Mouse (Mus musculus) limb, embryonic 11.5 days (tissue): ENCODE results near the gene Sgk2. TPM values are rescaled to one million over a fixed set of nuclear protein-coding genes. Genes with fewer than 3 reads are reported as not detected.
"Not testable (repeated sequence)": the region's sequence is repeated elsewhere in the genome, so short reads cannot be mapped to it uniquely, and the experiment has no call there.

Source experiments
- ATAC-seq: fragments of 200-750 bp; cut with Nextera tagmentation; 2 replicates; pipeline ENCODE4 v1.8.0; 2017; ENCODE audit warnings: low read depth; ENCODE audit not compliant: insufficient number of reproducible peaks, low FRiP score, low TSS enrichment
- DNase-seq: peaks from one replicate; pipeline ENCODE4 v3.0.0-alpha.2; 2015; ENCODE audit warnings: low spot score
- H3K27ac ChIP-seq: fragments of 300-500 bp; sonication (generic); replicated peaks from 2 replicates; pipeline ENCODE4 v1.5.1; 2014; ENCODE audit warnings: low read depth, mild to moderate bottlenecking, low read length
- H3K27me3 ChIP-seq: fragments of 300-500 bp; sonication (generic); 2 replicates; pipeline ENCODE4 v1.6.1; 2014; ENCODE audit warnings: mild to moderate bottlenecking, low read length, mixed read lengths; ENCODE audit not compliant: control insufficient read depth, insufficient read depth
- H3K36me3 ChIP-seq: fragments of 300-500 bp; sonication (generic); 2 replicates; pipeline ENCODE4 v1.6.1; 2014; ENCODE audit warnings: mild to moderate bottlenecking, low read length, moderate library complexity, mixed read lengths; ENCODE audit not compliant: control insufficient read depth, insufficient read depth
- H3K4me1 ChIP-seq: fragments of 300-500 bp; sonication (generic); 2 replicates; pipeline ENCODE4 v1.6.1; 2014; ENCODE audit warnings: low read length, mixed read lengths; ENCODE audit not compliant: control insufficient read depth, insufficient read depth
- H3K4me2 ChIP-seq: fragments of 300-500 bp; sonication (generic); 2 replicates; pipeline ENCODE4 v1.6.1; 2014; ENCODE audit warnings: low read depth, mild to moderate bottlenecking, moderate library complexity; ENCODE audit not compliant: severe bottlenecking
- H3K4me3 ChIP-seq: fragments of 300-500 bp; sonication (generic); 2 replicates; pipeline ENCODE4 v1.5.1; 2014; ENCODE audit warnings: low read depth, low read length
- H3K9ac ChIP-seq: fragments of 300-500 bp; sonication (generic); 2 replicates; pipeline ENCODE4 v1.6.1; 2014; ENCODE audit warnings: mild to moderate bottlenecking, low read length
- H3K9me3 ChIP-seq: fragments of 300-500 bp; sonication (generic); 2 replicates; pipeline ENCODE4 v1.6.1; 2016; ENCODE audit warnings: low read length; ENCODE audit not compliant: control insufficient read depth
- WGBS: fragments of 180-500 bp; shearing (Covaris S2); extraction: QIAGEN DNeasy Blood & Tissue Kit; methylation state at CpG from one replicate; pipeline ENCODE4 v1.1.7; 2014; 5-methylcytosine and 5-hydroxymethylcytosine counted together
- polyA plus RNA-seq: library from polyadenylated mRNA; unstranded; fragments of >200 nt; fragmentation: Nextera tagmentation; extraction: Ambion mirVana; gene quantifications from 2 replicates; pipeline ENCODE4 v1.2.1, GENCODE M21; 2014

Gene Sgk2
- polyA plus RNA-seq, 1 experiment from 2014 or later = not detected

DNA sequence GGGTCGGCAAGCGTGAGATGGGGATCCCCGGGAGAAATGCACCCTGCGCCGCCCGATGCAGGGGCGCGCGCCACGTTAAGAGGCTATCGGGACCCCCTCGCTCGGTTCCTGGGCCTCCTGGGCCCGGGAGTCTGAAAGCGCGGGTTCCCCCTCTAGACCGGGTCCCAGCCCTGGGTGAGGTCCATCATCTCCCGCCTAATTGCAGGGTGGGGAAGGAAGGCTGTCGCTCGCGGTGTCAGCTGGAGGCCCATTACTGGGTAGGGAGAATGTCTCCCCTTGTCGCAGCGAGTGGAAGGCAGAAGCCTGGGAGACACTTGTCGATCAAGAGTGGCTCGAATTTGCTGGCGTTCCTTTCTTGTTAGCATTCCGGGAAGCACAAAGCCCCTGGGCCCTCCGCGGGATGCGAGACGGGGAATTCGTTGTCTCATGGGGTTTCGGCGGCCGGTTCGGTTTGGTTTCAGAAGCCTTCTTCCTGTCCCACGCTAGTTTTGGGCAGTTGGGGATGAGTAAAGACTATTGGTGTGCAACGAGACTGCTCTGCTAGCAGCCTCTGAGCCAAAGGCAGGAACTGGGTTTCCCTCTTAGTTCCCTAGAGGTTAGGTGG lies 67.9 kb downstream of the Sgk2 start:
- Histone ChIP-seq H3K9ac (peak overlapping the region; percentile 72), H3K27ac (peak overlapping the region; percentile 61; the same call in 1 of the 2 replicates), H3K36me3 (no peaks in the 10 kb centered on the region), H3K4me1 (peaks cover 8% of the 10 kb centered on the region), H3K27me3 (no peaks in the 10 kb centered on the region), H3K9me3 (no peaks in the 10 kb centered on the region), H3K4me3 (peak overlapping the region; percentile 79), H3K4me2 (peak overlapping the region; percentile 91)
- WGBS = 0% methylated on average over 35 of the region's 38 CpGs
- ATAC-seq (peak; percentile 46; the same call in 1 of the 2 replicates), DNase-seq (peak; percentile 63)

DNA sequence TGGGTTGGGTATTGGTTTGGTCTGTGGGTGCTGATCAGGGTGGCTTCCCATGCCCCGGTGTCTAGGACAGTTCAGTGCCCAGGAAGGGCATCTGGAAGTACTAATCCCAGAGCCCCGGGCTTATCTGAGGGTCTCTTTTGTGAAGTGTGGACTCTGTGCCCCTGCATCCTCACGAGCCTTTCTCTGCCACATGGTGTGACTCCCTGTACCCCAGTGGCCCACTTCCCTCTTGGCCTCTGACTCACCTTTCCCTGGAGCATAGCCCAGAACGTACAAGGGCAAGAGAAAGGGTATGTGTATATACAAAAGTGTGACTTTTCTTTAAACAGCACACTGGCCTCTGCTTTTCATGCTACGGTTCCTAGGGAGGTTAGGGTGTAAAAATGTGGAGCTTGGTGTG lies 68.6 kb downstream of the Sgk2 start:
- Histone ChIP-seq H3K36me3 (no peaks in the 10 kb centered on the region), H3K4me3 (peak overlapping the region; percentile 79), H3K27ac (no peak overlapping the region), H3K4me2 (peak overlapping the region; percentile 91), H3K27me3 (no peaks in the 10 kb centered on the region), H3K4me1 (peaks cover 8% of the 10 kb centered on the region), H3K9ac (peak overlapping the region; percentile 72), H3K9me3 (no peaks in the 10 kb centered on the region)
- WGBS = 39% methylated on average over 5 of the region's 5 CpGs
- DNase-seq = peak; percentile 28
- no peak for ATAC-seq

DNA sequence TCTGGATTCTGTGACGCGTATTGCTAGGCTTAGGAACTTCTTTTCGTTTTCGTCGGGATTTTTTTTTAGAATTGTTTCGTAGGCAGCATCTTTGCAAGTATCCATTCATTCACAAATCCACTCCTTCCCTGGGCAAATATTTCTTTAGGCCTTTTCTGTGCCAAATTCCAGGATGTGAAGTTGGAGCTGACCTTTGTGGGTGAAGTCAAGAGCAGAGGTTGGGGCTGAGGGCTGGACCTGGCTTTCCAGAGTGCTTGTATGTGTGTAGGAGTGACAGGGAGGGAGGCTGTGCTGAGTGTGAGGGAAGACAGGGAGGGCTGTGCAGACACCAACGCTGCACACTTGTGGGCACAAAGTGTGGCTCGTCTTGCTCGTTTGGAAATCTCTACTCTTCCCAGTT lies 69.5 kb downstream of the Sgk2 start:
- H3K36me3 ChIP-seq = no peaks in the 10 kb centered on the region
- H3K27ac ChIP-seq = no peak overlapping the region
- no peaks in the 10 kb centered on the region for H3K27me3 ChIP-seq
- 95% methylated on average over 9 of the region's 9 CpGs for WGBS
- no peak overlapping the region for H3K4me3 ChIP-seq
- no peak overlapping the region for H3K9ac ChIP-seq
- no peak overlapping the region for H3K4me2 ChIP-seq
- H3K4me1 ChIP-seq = peaks cover 8% of the 10 kb centered on the region
- no peaks in the 10 kb centered on the region for H3K9me3 ChIP-seq
- ATAC-seq (no peak), DNase-seq (no peak)

DNA sequence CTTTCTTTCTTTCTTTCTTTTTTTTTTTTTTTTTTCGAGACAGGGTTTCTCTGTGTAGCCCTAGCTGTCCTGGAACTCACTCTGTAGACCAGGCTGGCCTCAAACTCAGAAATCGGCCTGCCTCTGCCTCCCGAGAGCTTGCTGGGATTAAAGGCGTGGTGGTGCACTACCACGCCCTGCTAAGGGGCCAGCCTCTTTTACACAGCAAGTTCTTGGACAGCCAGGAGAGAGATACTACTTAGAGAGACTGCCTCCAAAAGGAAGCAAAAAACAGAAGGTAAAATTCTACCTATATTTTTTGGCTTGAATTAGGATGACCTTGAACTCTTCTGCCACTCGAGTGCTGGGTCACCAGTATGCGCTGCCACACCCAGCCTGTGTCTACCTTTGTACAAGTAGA lies 71.9 kb downstream of the Sgk2 start:
- DNase-seq, H3K27ac ChIP-seq, H3K4me2 ChIP-seq, H3K9me3 ChIP-seq, H3K36me3 ChIP-seq, H3K9ac ChIP-seq, ATAC-seq, H3K27me3 ChIP-seq, H3K4me3 ChIP-seq, H3K4me1 ChIP-seq: not testable (repeated sequence)
- WGBS = 89% methylated on average over 6 of the region's 7 CpGs

DNA sequence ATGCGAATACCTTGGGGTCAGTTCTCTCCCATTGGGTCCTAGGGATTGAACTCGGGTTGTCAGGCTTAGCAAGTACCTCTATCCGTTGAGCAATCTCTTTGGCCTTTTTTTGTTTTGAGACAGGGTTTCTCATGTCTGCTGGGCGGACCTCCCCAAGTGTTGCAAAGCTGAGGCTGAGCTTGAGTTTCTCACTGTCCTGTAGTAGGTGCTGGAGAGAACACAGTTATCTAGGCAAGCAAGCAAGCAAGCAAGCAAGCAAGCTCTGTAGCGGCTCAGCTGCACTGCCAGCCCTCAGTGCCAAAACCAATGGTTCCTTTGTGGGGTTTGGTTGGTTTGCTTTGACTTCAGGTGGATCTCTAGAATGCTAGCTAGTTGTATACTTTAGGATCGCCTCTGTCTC lies 73.5 kb downstream of the Sgk2 start:
- peaks cover 9% of the 10 kb centered on the region for H3K36me3 ChIP-seq
- H3K4me3 ChIP-seq = no peak overlapping the region
- no peak overlapping the region for H3K27ac ChIP-seq
- no peaks in the 10 kb centered on the region for H3K9me3 ChIP-seq
- H3K4me2 ChIP-seq = no peak overlapping the region
- H3K27me3 ChIP-seq = no peaks in the 10 kb centered on the region
- H3K4me1 ChIP-seq = peaks cover 4% of the 10 kb centered on the region
- ATAC-seq (no peak), DNase-seq (no peak)
- 83% methylated on average over 6 of the region's 6 CpGs for WGBS
- H3K9ac ChIP-seq = no peak overlapping the region

DNA sequence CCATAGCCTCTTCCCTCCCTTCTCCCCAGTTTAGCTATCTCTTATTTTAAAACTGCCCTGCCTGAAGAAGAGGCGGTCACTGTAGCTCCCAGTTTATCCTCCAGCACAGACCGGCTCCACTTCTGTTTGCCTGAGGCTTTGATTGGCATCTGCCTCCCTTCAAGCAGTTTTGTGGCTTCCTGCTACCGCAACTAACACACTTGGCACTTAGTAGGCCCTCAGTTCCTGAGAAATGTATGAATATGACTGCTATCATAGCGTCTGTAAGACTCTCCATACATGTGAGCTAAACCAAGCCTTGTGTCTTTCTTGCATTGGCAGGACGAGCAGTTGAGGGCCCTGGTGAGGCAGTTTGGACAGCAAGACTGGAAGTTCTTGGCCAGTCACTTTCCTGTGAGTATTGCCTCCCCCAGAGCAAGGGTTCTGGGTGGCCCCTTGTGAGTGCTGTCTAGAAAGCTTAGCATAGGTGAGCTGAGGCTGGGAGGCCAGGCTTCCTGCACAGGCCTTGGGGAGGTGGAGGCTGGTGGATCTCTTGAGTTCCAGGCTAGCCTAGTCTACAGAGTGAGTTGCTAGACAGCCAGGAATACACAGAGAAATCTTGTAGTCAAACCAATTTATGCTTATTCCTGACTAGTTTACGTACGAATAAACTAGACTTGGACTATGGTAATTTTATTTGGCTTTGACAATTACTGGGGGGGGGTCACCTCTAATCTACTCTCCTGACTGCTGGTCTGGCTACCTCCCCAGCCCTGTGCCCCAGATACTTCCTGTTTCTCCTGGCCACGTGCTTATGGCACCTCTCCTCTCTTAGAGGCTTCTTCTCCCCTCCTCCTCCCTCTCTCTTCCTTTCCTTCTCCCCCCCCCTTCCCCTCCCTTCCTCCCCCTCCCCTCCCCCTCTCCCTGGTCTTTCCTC lies 74.3 kb downstream of the Sgk2 start:
- Histone ChIP-seq H3K4me2 (no peak overlapping the region), H3K36me3 (peaks cover 9% of the 10 kb centered on the region), H3K4me3 (no peak overlapping the region), H3K27me3 (no peaks in the 10 kb centered on the region), H3K27ac (no peak overlapping the region), H3K9ac (no peak overlapping the region), H3K4me1 (no peaks in the 10 kb centered on the region), H3K9me3 (no peaks in the 10 kb centered on the region)
- 82% methylated on average over 8 of the region's 8 CpGs for WGBS
- ATAC-seq = no peak
- DNase-seq = no peak

DNA sequence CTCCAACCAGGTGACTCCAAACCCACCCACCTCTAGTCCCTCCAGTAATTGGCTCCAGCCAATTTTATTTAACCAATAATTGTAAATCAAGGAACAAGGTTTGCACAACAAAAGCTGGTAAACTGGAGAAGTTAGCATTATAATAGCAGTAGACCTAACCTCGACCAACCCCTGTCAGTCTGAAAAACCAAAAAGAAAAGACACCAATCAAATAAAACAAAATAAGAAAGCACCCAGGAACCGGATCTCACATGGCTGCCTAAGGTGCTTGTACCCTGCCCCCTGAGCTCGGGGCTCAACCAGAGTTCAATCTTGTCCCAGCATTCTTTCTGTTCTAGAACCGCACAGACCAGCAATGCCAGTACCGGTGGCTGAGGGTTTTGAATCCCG lies 75.0 kb downstream of the Sgk2 start:
- Histone ChIP-seq H3K27me3 (no peaks in the 10 kb centered on the region), H3K27ac (no peak overlapping the region), H3K4me2 (no peak overlapping the region), H3K9ac (no peak overlapping the region), H3K4me3 (no peak overlapping the region), H3K36me3 (peaks cover 9% of the 10 kb centered on the region), H3K4me1 (no peaks in the 10 kb centered on the region), H3K9me3 (no peaks in the 10 kb centered on the region)
- ATAC-seq (no peak), DNase-seq (no peak)
- 80% methylated on average over 6 of the region's 6 CpGs for WGBS
